In genomic region chr2:137705724-137706422, GRCm38 (mm10) we compare ENCODE assay signal across 9 mouse cellular contexts.
DNase-seq lines count a peak whose midpoint lies in the region; ATAC-seq and TF ChIP-seq lines count a peak whose summit lies in the region.
"Had no signal": no experiment of that assay in that cellular context is flagged by ENCODE, and none has a peak within 500 bp of the region (broad histone marks: within the 10 kb centered on the region; RNA-seq: fewer than 3 reads in every experiment).

No protein-coding gene starts in this region.

- H3K9ac ChIP-seq in lung, embryonic 14.5 days = no peak overlapping the region
- H3K9ac ChIP-seq in stomach, embryonic 16.5 days (ENCODE audit: low read length) = no peak overlapping the region
- H3K9ac ChIP-seq: lung, embryonic 15.5 days had no signal

- H3K9me3 ChIP-seq in lung, embryonic 14.5 days (ENCODE audit: low read depth, low read length) = no peaks in the 10 kb centered on the region
- H3K9me3 ChIP-seq in stomach, embryonic 16.5 days (replicated peaks; ENCODE audit: control insufficient read depth, low read length) = no peaks in the 10 kb centered on the region
- H3K9me3 ChIP-seq: lung, embryonic 15.5 days had no signal

- no peak overlapping the region; the same call in 1 of the 2 replicates for H3K4me2 ChIP-seq in lung, embryonic 14.5 days
- H3K4me2 ChIP-seq in stomach, embryonic 16.5 days (ENCODE audit: low read depth, low read length) = 0 out of 2 replicates have a peak overlapping the region, but pooled peaks have one; percentile 4
- H3K4me2 ChIP-seq: lung, embryonic 15.5 days had no signal

- H3K4me3 ChIP-seq in lung, embryonic 14.5 days (ENCODE audit: low read depth, low read length) = no peak overlapping the region
- no peak overlapping the region for H3K4me3 ChIP-seq in stomach, embryonic 16.5 days (replicated peaks; ENCODE audit: low read length)
- H3K4me3 ChIP-seq: lung, embryonic 15.5 days had no signal

- H3K27me3 ChIP-seq in lung, embryonic 14.5 days (ENCODE audit: insufficient read depth, low read length) = no peaks in the 10 kb centered on the region
- no peaks in the 10 kb centered on the region for H3K27me3 ChIP-seq in stomach, embryonic 16.5 days (ENCODE audit: control insufficient read depth, insufficient read depth, low read length)
- H3K27me3 ChIP-seq: lung, embryonic 15.5 days had no signal

- no peak for ATAC-seq in lung, embryonic 14.5 days (ENCODE audit: insufficient read depth)
- no peak for ATAC-seq in stomach, embryonic 16.5 days (ENCODE audit: insufficient read depth, low FRiP score)
- ATAC-seq in megakaryocyte-erythroid progenitor cell, adult 5-6 weeks (replicated peaks; ENCODE audit: low FRiP score, low TSS enrichment, poor library complexity, severe bottlenecking) = no peak

- no peak overlapping the region for H3K27ac ChIP-seq in lung, embryonic 14.5 days (ENCODE audit: low read depth)
- H3K27ac ChIP-seq in stomach, embryonic 16.5 days (ENCODE audit: low read length) = no peak overlapping the region
- H3K27ac ChIP-seq: lung, embryonic 15.5 days had no signal

- H3K36me3 ChIP-seq in lung, embryonic 14.5 days (ENCODE audit: insufficient read depth) = no peaks in the 10 kb centered on the region
- H3K36me3 ChIP-seq in stomach, embryonic 16.5 days (ENCODE audit: control insufficient read depth, insufficient read depth, low read length) = no peaks in the 10 kb centered on the region
- H3K36me3 ChIP-seq: lung, embryonic 15.5 days had no signal

- 46% methylated on average over 14 of the region's 14 CpGs for WGBS in lung, embryonic 14.5 days
- WGBS in stomach, embryonic 16.5 days = 47% methylated on average over 14 of the region's 14 CpGs

- DNase-seq in cerebellum, adult 18-20 months = peak; percentile 15 to 19
- no peak for DNase-seq in cerebellum, adult 8-10 months
- peak; percentile 35 for DNase-seq in lung, embryonic 14.5 days
- no peak for DNase-seq in lung, postnatal 10 days
- DNase-seq in mesoderm, embryonic 11.5 days (ENCODE audit: low read depth, low spot score) = peak; percentile 51
- no peak for DNase-seq in gastrocnemius, postnatal 25 days

- H3K4me1 ChIP-seq in lung, embryonic 14.5 days (ENCODE audit: insufficient read depth) = 0 out of 2 replicates have a peak, but pooled peaks cover 7% of the 10 kb centered on the region
- no peaks in the 10 kb centered on the region for H3K4me1 ChIP-seq in stomach, embryonic 16.5 days (ENCODE audit: control insufficient read depth, insufficient read depth, low read length)
- H3K4me1 ChIP-seq: lung, embryonic 15.5 days had no signal

- no peak for TF ChIP-seq CTCF in lung, embryonic 14.5 days (IDR thresholded peaks at IDR 0.05; ENCODE audit: low read depth)

Comparison
In these comparisons a context has a peak if more than half of its experiments do, and no peak if none do; other contexts are left out.
1. DNase-seq: peak in cerebellum, adult 18-20 months (2 of 2), lung, embryonic 14.5 days (single experiment) and mesoderm, embryonic 11.5 days (single experiment); none in cerebellum, adult 8-10 months (single experiment), lung, postnatal 10 days (single experiment) and gastrocnemius, postnatal 25 days (single experiment).